In the genomic region with DNA sequence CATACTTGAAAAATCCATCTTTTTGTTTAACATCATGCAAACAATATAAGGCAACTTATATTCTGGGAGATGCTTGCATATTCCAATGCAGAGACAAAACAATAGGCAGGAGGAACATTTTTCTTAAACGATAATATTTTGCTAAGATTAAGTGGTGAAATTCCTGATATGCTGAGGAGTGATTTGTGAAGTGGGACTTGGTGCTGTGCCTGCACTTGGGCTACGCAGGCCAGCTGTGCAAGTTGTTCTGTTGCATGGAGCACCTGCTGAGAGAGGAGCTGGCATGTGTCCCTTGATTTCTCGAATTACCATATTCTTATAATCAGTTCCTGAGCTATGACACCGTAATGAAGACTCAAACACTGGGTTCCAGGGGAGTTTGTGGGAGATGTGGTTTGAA, we compare ENCODE assay signal across 24 mouse cellular contexts.
"Had no signal": no experiment of that assay in that cellular context is flagged by ENCODE, and none has a peak within 500 bp of the region (broad histone marks: within the 10 kb centered on the region; RNA-seq: fewer than 3 reads in every experiment).

No protein-coding gene starts in this region.

- H3K4me3 ChIP-seq: layer of hippocampus, adult 2 months; left cerebral cortex, adult 2 months; limb, embryonic 12.5 days; limb, embryonic 15.5 days; myocyte; neural tube, embryonic 13.5 days had no signal

- H3K27ac ChIP-seq: layer of hippocampus, adult 2 months; left cerebral cortex, adult 2 months; limb, embryonic 12.5 days; limb, embryonic 15.5 days; liver, embryonic 14.5 days; macrophage; neural tube, embryonic 13.5 days; stomach, postnatal 0 days had no signal

- H3K9me3 ChIP-seq: limb, embryonic 12.5 days; limb, embryonic 15.5 days; neural tube, embryonic 13.5 days had no signal

- H3K9ac ChIP-seq: limb, embryonic 12.5 days; limb, embryonic 15.5 days; liver, embryonic 14.5 days; liver, postnatal 0 days; lung, embryonic 14.5 days; neural tube, embryonic 13.5 days had no signal

- ATAC-seq: liver, postnatal 0 days; lung, postnatal 0 days had no signal

- H3K36me3 ChIP-seq: limb, embryonic 12.5 days; limb, embryonic 15.5 days; neural tube, embryonic 13.5 days had no signal

- DNase-seq: kidney, adult 18-20 months; kidney, adult 9 months; kidney, postnatal 25 days; layer of hippocampus, adult 9-11 months; liver, postnatal 0 days; lung, embryonic 14.5 days; midbrain, embryonic 14.5 days; right cerebral cortex, adult 18-20 months; right cerebral cortex, postnatal 14 days; right cerebral cortex, postnatal 4 days; thymus, adult 2 months; thymus, postnatal 14 days; thymus, postnatal 4 days had no signal

- H3K27me3 ChIP-seq: limb, embryonic 12.5 days; limb, embryonic 15.5 days; neural tube, embryonic 13.5 days had no signal

- H3K4me1 ChIP-seq: limb, embryonic 15.5 days; neural tube, embryonic 13.5 days had no signal

- H3K4me2 ChIP-seq: limb, embryonic 12.5 days; limb, embryonic 15.5 days; liver, embryonic 11.5 days; lung, embryonic 14.5 days; neural tube, embryonic 13.5 days had no signal
